Mouse (Mus musculus) hindbrain, embryonic 14.5 days (tissue): Measurements from ENCODE around the gene Neu4. TPM values are rescaled to one million over a fixed set of nuclear protein-coding genes. Genes with fewer than 3 reads are reported as not detected.
"Not testable (repeated sequence)": the region's sequence is repeated elsewhere in the genome, so short reads cannot be mapped to it uniquely, and the experiment has no call there.

Experiments used
- ATAC-seq: fragments of 200-750 bp; cut with Nextera tagmentation; 2 replicates; pipeline ENCODE4 v1.8.0; 2017; ENCODE audit warnings: moderate number of reproducible peaks, mild to moderate bottlenecking, moderate TSS enrichment, moderate library complexity; ENCODE audit not compliant: low FRiP score
- DNase-seq: peaks from one replicate; pipeline ENCODE4 v3.0.0-alpha.2; 2015; ENCODE audit warnings: low spot score
- H3K27ac ChIP-seq: fragments of 300-500 bp; sonication (generic); 2 replicates; pipeline ENCODE4 v1.5.1; 2014; ENCODE audit warnings: mild to moderate bottlenecking, moderate library complexity
- H3K27me3 ChIP-seq: fragments of 300-500 bp; sonication (generic); 2 replicates; pipeline ENCODE4 v1.6.1; 2014; ENCODE audit warnings: mild to moderate bottlenecking, low read length, mixed read lengths; ENCODE audit not compliant: control insufficient read depth, insufficient read depth
- H3K36me3 ChIP-seq: fragments of 300-500 bp; sonication (generic); replicated peaks from 2 replicates; pipeline ENCODE4 v1.6.1; 2014; ENCODE audit not compliant: control insufficient read depth, insufficient read depth
- H3K4me1 ChIP-seq: fragments of 300-500 bp; sonication (generic); replicated peaks from 2 replicates; pipeline ENCODE4 v1.6.1; 2014; ENCODE audit warnings: antibody characterized with exemption, low read length, mixed read lengths; ENCODE audit not compliant: control insufficient read depth, insufficient read depth
- H3K4me2 ChIP-seq: fragments of 300-500 bp; sonication (generic); replicated peaks from 2 replicates; pipeline ENCODE4 v1.6.1; 2014; ENCODE audit warnings: mild to moderate bottlenecking, moderate library complexity
- H3K4me3 ChIP-seq: fragments of 300-500 bp; sonication (generic); replicated peaks from 2 replicates; pipeline ENCODE4 v1.5.1; 2014; ENCODE audit warnings: mild to moderate bottlenecking, low read length
- H3K9ac ChIP-seq: fragments of 300-500 bp; sonication (generic); 2 replicates; pipeline ENCODE4 v1.6.1; 2014
- H3K9me3 ChIP-seq: fragments of 300-500 bp; sonication (generic); 2 replicates; pipeline ENCODE4 v1.6.1; 2016; ENCODE audit warnings: low read length; ENCODE audit not compliant: control insufficient read depth
- WGBS: fragments of 180-500 bp; shearing (Covaris S2); extraction: QIAGEN DNeasy Blood & Tissue Kit; methylation state at CpG from one replicate; pipeline ENCODE4 v1.1.7; 2014; 5-methylcytosine and 5-hydroxymethylcytosine counted together
- polyA plus RNA-seq: library from polyadenylated mRNA; unstranded; fragments of >200 nt; fragmentation: Nextera tagmentation; extraction: Ambion mirVana; gene quantifications from 2 replicates; pipeline ENCODE4 v1.2.1, GENCODE M21; 2014

The Neu4 gene
- polyA plus RNA-seq, 1 experiment from 2014 or later: 0.04 TPM

GRCm38 (mm10) chr1:94045559-94045958 is 25.3 kb downstream of the Neu4 start:
- no peak for DNase-seq
- no peak overlapping the region for H3K4me2 ChIP-seq
- H3K27ac ChIP-seq: no peak overlapping the region
- ATAC-seq: no peak
- H3K27me3 ChIP-seq: no peaks in the 10 kb centered on the region
- H3K36me3 ChIP-seq: no peaks in the 10 kb centered on the region
- no peaks in the 10 kb centered on the region for H3K4me1 ChIP-seq
- no peak overlapping the region for H3K9ac ChIP-seq
- H3K4me3 ChIP-seq: no peak overlapping the region
- no peaks in the 10 kb centered on the region for H3K9me3 ChIP-seq
- WGBS: 84% methylated on average over 3 of the region's 3 CpGs

GRCm38 (mm10) chr1:94046544-94046943 is 26.3 kb downstream of the Neu4 start:
- H3K4me1 ChIP-seq: no peaks in the 10 kb centered on the region

GRCm38 (mm10) chr1:94051104-94051503 is 30.9 kb downstream of the Neu4 start:
- Histone ChIP-seq H3K36me3 (no peaks in the 10 kb centered on the region), H3K9ac (no peak overlapping the region), H3K4me1 (no peaks in the 10 kb centered on the region), H3K4me2 (no peak overlapping the region), H3K4me3 (no peak overlapping the region), H3K9me3 (no peaks in the 10 kb centered on the region), H3K27ac (no peak overlapping the region), H3K27me3 (no peaks in the 10 kb centered on the region)
- ATAC-seq (no peak), DNase-seq (no peak)
- 89% methylated on average over 5 of the region's 5 CpGs for WGBS

More at GRCm38 (mm10) chr1:94046544-94046943, 26.3 kb downstream of the Neu4 start:
- 74% methylated on average over 4 of the region's 4 CpGs for WGBS
- Histone ChIP-seq H3K4me2 (no peak overlapping the region), H3K27ac (no peak overlapping the region), H3K4me3 (no peak overlapping the region), H3K36me3 (no peaks in the 10 kb centered on the region), H3K27me3 (no peaks in the 10 kb centered on the region), H3K9me3 (no peaks in the 10 kb centered on the region), H3K9ac (no peak overlapping the region)
- no peak for DNase-seq
- no peak for ATAC-seq

- H3K4me3 ChIP-seq: no peak within 1 kb of the TSS
- no peaks in the 10 kb centered on the region for H3K4me1 ChIP-seq
- H3K27me3 ChIP-seq: no peaks in the 10 kb centered on the region
- H3K4me2 ChIP-seq: no peak within 1 kb of the TSS
- H3K9me3 ChIP-seq: no peaks in the 10 kb centered on the region
- H3K9ac ChIP-seq: no peak within 1 kb of the TSS
- ATAC-seq (no peak), DNase-seq (no peak)
- H3K27ac ChIP-seq: no peak within 1 kb of the TSS
- 75% methylated on average over 6 of the region's 6 CpGs for WGBS
- no peaks in the 10 kb centered on the region for H3K36me3 ChIP-seq
These were observed 32.1 kb downstream of the Neu4 start, which contains the start of gene Pdcd1 for GRCm38 (mm10) chr1:94052373-94052772. TSS of gene Pdcd1 (minus strand) at chr1:94052553.

GRCm38 (mm10) chr1:94053530-94054216 is 33.4 kb downstream of the Neu4 start:
- Histone ChIP-seq H3K4me2 (no peak overlapping the region), H3K27me3 (no peaks in the 10 kb centered on the region), H3K4me1 (no peaks in the 10 kb centered on the region), H3K27ac (no peak overlapping the region), H3K36me3 (no peaks in the 10 kb centered on the region), H3K4me3 (no peak overlapping the region), H3K9me3 (no peaks in the 10 kb centered on the region), H3K9ac (no peak overlapping the region)
- no peak for ATAC-seq
- 69% methylated on average over 7 of the region's 7 CpGs for WGBS
- DNase-seq: no peak

GRCm38 (mm10) chr1:94054481-94054880 is 34.2 kb downstream of the Neu4 start:
- ATAC-seq (no peak), DNase-seq (no peak)
- Histone ChIP-seq H3K9ac (no peak overlapping the region), H3K36me3 (no peaks in the 10 kb centered on the region), H3K4me2 (no peak overlapping the region), H3K4me3 (no peak overlapping the region), H3K27me3 (no peaks in the 10 kb centered on the region), H3K9me3 (no peaks in the 10 kb centered on the region), H3K4me1 (no peaks in the 10 kb centered on the region), H3K27ac (no peak overlapping the region)
- 70% methylated on average over 1 of the region's 1 CpGs for WGBS

GRCm38 (mm10) chr1:94055966-94056365 is 35.7 kb downstream of the Neu4 start:
- H3K27me3 ChIP-seq: no peaks in the 10 kb centered on the region
- WGBS: 84% methylated on average over 3 of the region's 3 CpGs
- no peak overlapping the region for H3K4me3 ChIP-seq
- no peaks in the 10 kb centered on the region for H3K36me3 ChIP-seq
- no peak overlapping the region for H3K4me2 ChIP-seq
- H3K9ac ChIP-seq: no peak overlapping the region
- ATAC-seq (no peak), DNase-seq (no peak)
- no peaks in the 10 kb centered on the region for H3K4me1 ChIP-seq
- H3K9me3 ChIP-seq: no peaks in the 10 kb centered on the region
- H3K27ac ChIP-seq: no peak overlapping the region

GRCm38 (mm10) chr1:94057401-94057800 is 37.1 kb downstream of the Neu4 start:
- 94% methylated on average over 2 of the region's 2 CpGs for WGBS
- H3K27ac ChIP-seq: no peak overlapping the region
- DNase-seq: no peak
- H3K4me3 ChIP-seq: no peak overlapping the region
- H3K4me1 ChIP-seq: no peaks in the 10 kb centered on the region
- H3K9me3 ChIP-seq: no peaks in the 10 kb centered on the region
- H3K27me3 ChIP-seq: no peaks in the 10 kb centered on the region
- no peak for ATAC-seq
- H3K36me3 ChIP-seq: no peaks in the 10 kb centered on the region
- H3K9ac ChIP-seq: no peak overlapping the region
- no peak overlapping the region for H3K4me2 ChIP-seq

GRCm38 (mm10) chr1:94058281-94058680 is 38.0 kb downstream of the Neu4 start:
- H3K9ac ChIP-seq, H3K9me3 ChIP-seq, H3K27ac ChIP-seq, DNase-seq, ATAC-seq, H3K36me3 ChIP-seq, H3K4me3 ChIP-seq, H3K27me3 ChIP-seq, H3K4me1 ChIP-seq, H3K4me2 ChIP-seq: not testable (repeated sequence)
- 68% methylated on average over 1 of the region's 1 CpGs for WGBS

- 93% methylated on average over 6 of the region's 6 CpGs for WGBS
- no peaks in the 10 kb centered on the region for H3K9me3 ChIP-seq
- H3K9ac ChIP-seq: no peak overlapping the region
- no peaks in the 10 kb centered on the region for H3K4me1 ChIP-seq
- no peak overlapping the region for H3K27ac ChIP-seq
- DNase-seq (no peak), ATAC-seq (no peak)
- no peak overlapping the region for H3K4me2 ChIP-seq
- no peak overlapping the region for H3K4me3 ChIP-seq
- H3K27me3 ChIP-seq: no peaks in the 10 kb centered on the region
- no peaks in the 10 kb centered on the region for H3K36me3 ChIP-seq
These were observed 54.5 kb downstream of the Neu4 start for GRCm38 (mm10) chr1:94074756-94075155.
